33 mouse cellular contexts compared by ENCODE assay signal in the genomic region with DNA sequence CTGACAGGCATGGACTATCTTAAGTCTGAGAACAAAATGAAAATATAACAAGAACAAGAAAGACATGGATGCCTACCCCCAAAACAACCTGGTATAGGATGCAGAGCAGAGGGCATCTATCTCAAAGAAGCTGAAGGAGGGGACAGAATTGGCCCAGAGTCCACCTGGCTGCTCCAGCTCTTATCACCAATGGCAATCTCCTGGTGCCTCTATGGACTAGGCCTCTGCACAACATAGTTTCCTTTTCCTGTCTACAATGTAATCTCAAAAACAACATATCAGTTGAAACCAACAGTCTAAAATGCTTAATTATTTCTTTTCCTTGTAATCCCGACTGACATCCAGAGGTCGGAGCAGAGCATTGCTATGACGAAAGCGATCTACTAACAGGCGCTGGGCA. TPM values are rescaled to one million over a fixed set of nuclear protein-coding genes. Genes with fewer than 3 reads are reported as not detected.
"Had no signal": no experiment of that assay in that cellular context is flagged by ENCODE, and none has a peak within 500 bp of the region (broad histone marks: within the 10 kb centered on the region; RNA-seq: fewer than 3 reads in every experiment).

No protein-coding gene starts in this region.

- H3K36me3 ChIP-seq: embryonic facial prominence, embryonic 10.5 days; embryonic facial prominence, embryonic 12.5 days; embryonic facial prominence, embryonic 13.5 days; embryonic facial prominence, embryonic 15.5 days; forebrain, embryonic 10.5 days; forebrain, embryonic 12.5 days; forebrain, embryonic 15.5 days had no signal

- H3K4me3 ChIP-seq: embryonic facial prominence, embryonic 10.5 days; embryonic facial prominence, embryonic 12.5 days; embryonic facial prominence, embryonic 13.5 days; embryonic facial prominence, embryonic 15.5 days; erythroblast, embryonic 14.5 days; forebrain, embryonic 10.5 days; forebrain, embryonic 12.5 days; forebrain, embryonic 13.5 days; forebrain, embryonic 15.5 days; gastrocnemius, adult 2 months; heart, adult 2 months had no signal

- H3K27ac ChIP-seq: embryonic facial prominence, embryonic 10.5 days; embryonic facial prominence, embryonic 12.5 days; embryonic facial prominence, embryonic 13.5 days; embryonic facial prominence, embryonic 15.5 days; forebrain, embryonic 10.5 days; forebrain, embryonic 12.5 days; forebrain, embryonic 13.5 days; forebrain, embryonic 15.5 days; gastrocnemius, adult 2 months; heart, adult 2 months had no signal

- H3K27me3 ChIP-seq: embryonic facial prominence, embryonic 12.5 days; embryonic facial prominence, embryonic 13.5 days; embryonic facial prominence, embryonic 15.5 days; forebrain, embryonic 12.5 days; forebrain, embryonic 13.5 days; forebrain, embryonic 15.5 days had no signal

- H3K4me2 ChIP-seq: embryonic facial prominence, embryonic 12.5 days; embryonic facial prominence, embryonic 13.5 days; embryonic facial prominence, embryonic 15.5 days; forebrain, embryonic 12.5 days; forebrain, embryonic 13.5 days; forebrain, embryonic 15.5 days had no signal

- DNase-seq: cerebellum, adult 8-10 months; cerebellum, adult 9-10 months; cerebellum, adult 9-11 months; cerebellum, postnatal 10 days; cerebellum, postnatal 14 days; cerebellum, postnatal 25 days; cerebellum, postnatal 36 days; embryo, embryonic 11 days; forebrain, postnatal 0 days; gastrocnemius, adult 2 months; gastrocnemius, postnatal 10 days; gastrocnemius, postnatal 14 days; gastrocnemius, postnatal 25 days; gastrocnemius, postnatal 36 days; heart, adult 18-20 months; heart, adult 2 months had no signal

- H3K9ac ChIP-seq: embryonic facial prominence, embryonic 12.5 days; embryonic facial prominence, embryonic 13.5 days; embryonic facial prominence, embryonic 15.5 days; forebrain, embryonic 12.5 days; forebrain, embryonic 13.5 days; forebrain, embryonic 15.5 days; forebrain, postnatal 0 days had no signal

- ATAC-seq: forebrain, embryonic 13.5 days; forebrain, embryonic 14.5 days; forebrain, embryonic 15.5 days; forebrain, embryonic 16.5 days; forebrain, postnatal 0 days had no signal

- H3K4me1 ChIP-seq: embryonic facial prominence, embryonic 10.5 days; embryonic facial prominence, embryonic 12.5 days; embryonic facial prominence, embryonic 15.5 days; forebrain, embryonic 10.5 days; forebrain, embryonic 12.5 days; forebrain, embryonic 13.5 days; forebrain, embryonic 15.5 days had no signal

- H3K9me3 ChIP-seq: embryonic facial prominence, embryonic 10.5 days; embryonic facial prominence, embryonic 12.5 days; embryonic facial prominence, embryonic 13.5 days; embryonic facial prominence, embryonic 15.5 days; forebrain, embryonic 10.5 days; forebrain, embryonic 12.5 days; forebrain, embryonic 13.5 days; forebrain, embryonic 15.5 days had no signal

RNA-seq across cellular contexts. Expression of a gene that starts 36.8 kb away (rescaled TPM):
- total RNA-seq: common myeloid progenitor, adult 5-6 weeks; gastrocnemius, adult 18-20 months; gastrocnemius, adult 2 months; gastrocnemius, postnatal 14 days; gastrocnemius, postnatal 25 days; gastrocnemius, postnatal 36 days; granulocyte monocyte progenitor cell, adult 5-6 weeks; heart, adult 18-20 months; heart, adult 2 months; heart, adult 8-10 months had no signal
- polyA plus RNA-seq: embryonic facial prominence, embryonic 10.5 days; embryonic facial prominence, embryonic 11.5 days; erythroblast, embryonic 14.5 days; forebrain, embryonic 10.5 days; forebrain, embryonic 11.5 days; forebrain, embryonic 12.5 days; forebrain, embryonic 13.5 days; forebrain, embryonic 14.5 days; forebrain, embryonic 15.5 days; forebrain, embryonic 16.5 days had no signal
